Mouse (Mus musculus) liver, embryonic 11.5 days (tissue): ENCODE data around the gene Rnasek. TPM values are rescaled to one million over a fixed set of nuclear protein-coding genes. Genes with fewer than 3 reads are reported as not detected.

ENCODE experiments used
- ATAC-seq: fragments of 200-750 bp; cut with Nextera tagmentation; replicated peaks from 2 replicates; pipeline ENCODE4 v1.8.0; 2017; ENCODE audit warnings: moderate number of reproducible peaks, mild to moderate bottlenecking, moderate TSS enrichment, moderate library complexity; ENCODE audit not compliant: low FRiP score
- DNase-seq: peaks from one replicate; pipeline ENCODE4 v3.0.0-alpha.2; 2017; ENCODE audit warnings: low spot score
- H3K27ac ChIP-seq: fragments of 300-500 bp; sonication (generic); 2 replicates; pipeline ENCODE4 v1.5.1; 2014; ENCODE audit warnings: mild to moderate bottlenecking, low read depth, low read length, control low read depth
- H3K27me3 ChIP-seq: fragments of 300-500 bp; sonication (generic); replicated peaks from 2 replicates; pipeline ENCODE4 v1.6.1; 2014; ENCODE audit warnings: low read length, mixed read lengths; ENCODE audit not compliant: control insufficient read depth, insufficient read depth
- H3K36me3 ChIP-seq: fragments of 300-500 bp; sonication (generic); 2 replicates; pipeline ENCODE4 v1.6.1; 2014; ENCODE audit warnings: mild to moderate bottlenecking, low read length, moderate library complexity, mixed read lengths; ENCODE audit not compliant: control insufficient read depth, insufficient read depth
- H3K4me1 ChIP-seq: fragments of 300-500 bp; sonication (generic); replicated peaks from 2 replicates; pipeline ENCODE4 v1.6.1; 2014; ENCODE audit warnings: low read length, mixed read lengths; ENCODE audit not compliant: control insufficient read depth, insufficient read depth
- H3K4me2 ChIP-seq: fragments of 300-500 bp; sonication (generic); 2 replicates; pipeline ENCODE4 v1.6.1; 2014; ENCODE audit warnings: mild to moderate bottlenecking, control low read depth, moderate library complexity
- H3K4me3 ChIP-seq: fragments of 300-500 bp; sonication (generic); 2 replicates; pipeline ENCODE4 v1.5.1; 2014; ENCODE audit warnings: low read depth, low read length, control low read depth
- H3K9ac ChIP-seq: fragments of 300-500 bp; sonication (generic); 2 replicates; pipeline ENCODE4 v1.6.1; 2014; ENCODE audit warnings: low read depth, low read length, control low read depth
- H3K9me3 ChIP-seq: fragments of 300-500 bp; sonication (generic); 2 replicates; pipeline ENCODE4 v1.6.1; 2016; ENCODE audit warnings: low read length, inconsistent platforms, mixed read lengths; ENCODE audit not compliant: control insufficient read depth
- whole genome bisulfite sequencing: fragments of 180-500 bp; shearing (Covaris S2); extraction: QIAGEN DNeasy Blood & Tissue Kit; methylation state at CpG from one replicate; pipeline ENCODE4 v1.1.7; 2014; 5-methylcytosine and 5-hydroxymethylcytosine counted together
- polyA plus RNA-seq: library from polyadenylated mRNA; unstranded; fragments of >200 nt; fragmentation: Nextera tagmentation; extraction: Ambion mirVana; gene quantifications from 2 replicates; pipeline ENCODE4 v1.2.1, GENCODE M21; 2014

Gene Rnasek
- polyA plus RNA-seq, 1 experiment from 2014 or later, result 188 TPM

DNA sequence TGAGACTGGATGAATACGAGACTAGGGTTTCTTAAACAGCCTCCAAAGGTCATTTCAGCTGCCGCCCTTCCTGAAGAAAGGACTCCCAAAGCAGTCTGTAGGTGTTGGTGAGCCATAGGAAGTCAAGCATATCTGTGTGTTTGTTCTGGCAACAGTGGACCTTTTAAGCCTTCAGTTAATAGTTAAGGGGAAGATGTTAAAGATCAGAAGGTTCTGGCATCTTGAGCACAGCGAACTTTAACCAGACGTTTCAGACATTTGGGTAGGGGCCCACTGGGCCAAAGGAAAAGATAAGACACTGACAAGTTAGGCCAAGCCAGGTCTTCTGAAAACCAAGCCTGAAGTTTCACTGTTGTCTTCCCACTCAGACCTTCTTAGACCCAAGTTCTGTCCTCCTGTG lies 21.6 kb downstream of the Rnasek start:
- Histone ChIP-seq H3K27ac (no peak overlapping the region), H3K4me3 (no peak overlapping the region), H3K4me2 (no peak overlapping the region), H3K36me3 (no peaks in the 10 kb centered on the region), H3K9ac (no peak overlapping the region), H3K27me3 (peaks cover 34% of the 10 kb centered on the region), H3K4me1 (peaks cover 27% of the 10 kb centered on the region), H3K9me3 (no peaks in the 10 kb centered on the region)
- 78% methylated on average over 4 of the region's 4 CpGs for WGBS
- no peak for ATAC-seq
- no peak for DNase-seq

GRCm38 (mm10) chr11:70216103-70216502 lies 23.5 kb downstream of the Rnasek start:
- Histone ChIP-seq H3K9ac (no peak overlapping the region), H3K9me3 (no peaks in the 10 kb centered on the region), H3K36me3 (no peaks in the 10 kb centered on the region), H3K27ac (no peak overlapping the region), H3K4me1 (peaks cover 17% of the 10 kb centered on the region), H3K27me3 (peaks cover 38% of the 10 kb centered on the region), H3K4me2 (no peak overlapping the region), H3K4me3 (no peak overlapping the region)
- ATAC-seq (no peak), DNase-seq (no peak)
- WGBS, result 75% methylated on average over 3 of the region's 3 CpGs

DNA sequence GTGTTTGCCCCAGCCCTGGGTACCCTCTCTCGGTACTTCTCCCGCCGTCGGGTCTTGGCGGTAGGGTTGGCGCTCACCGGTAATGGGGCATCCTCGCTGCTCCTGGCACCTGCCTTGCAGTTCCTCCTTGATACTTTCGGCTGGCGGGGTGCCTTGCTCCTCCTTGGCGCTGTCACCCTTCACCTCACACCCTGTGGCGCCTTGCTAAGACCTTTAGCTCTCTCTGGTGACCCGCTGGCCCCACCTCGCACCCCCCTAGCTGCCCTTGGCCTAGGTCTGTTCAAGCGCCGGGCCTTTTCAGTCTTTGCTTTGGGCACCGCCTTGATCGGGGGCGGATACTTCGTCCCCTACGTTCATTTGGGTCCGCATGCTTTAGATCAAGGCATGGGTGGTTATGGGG lies 24.3 kb downstream of the Rnasek start:
- ATAC-seq, result no peak
- WGBS, result 24% methylated on average over 22 of the region's 22 CpGs
- peak overlapping the region; percentile 73; the same call in 1 of the 2 replicates for H3K4me2 ChIP-seq

DNA sequence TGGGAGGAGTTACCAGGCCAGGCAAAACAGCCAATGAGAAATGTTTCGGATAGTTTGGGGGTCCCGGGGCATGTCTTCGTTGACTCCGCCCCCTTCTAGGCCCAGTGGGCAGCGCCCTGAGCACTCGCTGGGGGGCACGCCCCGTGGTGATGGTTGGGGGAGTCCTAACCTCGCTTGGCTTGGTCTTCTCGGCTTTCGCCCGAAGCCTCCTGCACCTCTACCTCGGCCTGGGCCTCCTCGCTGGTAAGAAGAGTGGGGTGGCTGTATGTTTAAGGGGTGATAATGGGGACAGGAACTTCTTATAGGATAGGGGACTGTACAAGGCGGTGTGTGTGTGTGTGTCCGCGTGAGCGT lies 24.8 kb downstream of the Rnasek start:
- H3K9ac ChIP-seq, result peak overlapping the region; percentile 44
- peak overlapping the region; percentile 73 for H3K4me2 ChIP-seq
- H3K27ac ChIP-seq, result no peak overlapping the region
- ATAC-seq, result no peak
- 5% methylated on average over 18 of the region's 18 CpGs for WGBS
- H3K36me3 ChIP-seq, result no peaks in the 10 kb centered on the region
- no peak for DNase-seq
- peak overlapping the region; percentile 40 for H3K4me3 ChIP-seq
- peaks cover 38% of the 10 kb centered on the region for H3K27me3 ChIP-seq
- H3K4me1 ChIP-seq, result peaks cover 17% of the 10 kb centered on the region
- H3K9me3 ChIP-seq, result no peaks in the 10 kb centered on the region

More for the DNA sequence above, 24.3 kb downstream of the Rnasek start:
- no peak overlapping the region for H3K4me3 ChIP-seq
- no peak for DNase-seq
- no peaks in the 10 kb centered on the region for H3K9me3 ChIP-seq
- H3K27me3 ChIP-seq, result peaks cover 38% of the 10 kb centered on the region
- peaks cover 17% of the 10 kb centered on the region for H3K4me1 ChIP-seq
- no peak overlapping the region for H3K27ac ChIP-seq
- H3K36me3 ChIP-seq, result no peaks in the 10 kb centered on the region
- no peak overlapping the region for H3K9ac ChIP-seq

DNA sequence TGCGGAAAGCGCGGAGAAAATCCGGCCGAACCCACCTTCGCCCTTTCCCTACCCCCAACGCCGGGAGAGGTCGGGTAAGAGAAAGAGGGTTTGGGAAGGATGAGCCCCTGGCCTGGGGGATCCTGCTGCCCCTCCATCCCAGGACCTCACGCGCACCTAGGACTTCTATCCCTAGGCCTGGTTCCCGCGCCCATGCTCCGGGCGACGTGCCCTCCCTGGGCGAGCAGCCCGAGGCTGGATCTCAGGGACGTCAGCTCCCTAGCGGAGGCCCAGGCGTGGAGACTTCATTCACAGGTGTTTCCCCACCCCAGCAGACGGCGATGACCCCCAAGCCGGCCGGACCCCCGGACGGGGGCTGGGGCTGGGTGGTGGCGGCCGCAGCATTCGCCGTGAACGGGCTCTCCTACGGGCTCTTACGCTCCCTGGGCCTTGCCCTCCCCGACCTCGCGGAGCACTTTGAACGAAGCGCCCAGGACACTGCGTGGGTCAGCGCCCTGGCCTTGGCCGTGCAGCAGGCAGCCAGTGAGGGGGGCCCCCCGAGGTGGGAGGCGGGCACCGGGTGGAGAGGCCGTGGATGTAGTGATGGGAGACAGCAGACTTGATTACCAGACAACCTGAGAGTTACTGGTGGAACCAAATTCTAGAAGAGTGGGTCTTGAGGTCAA lies 25.3 kb downstream of the Rnasek start:
- no peak overlapping the region for H3K27ac ChIP-seq
- H3K9ac ChIP-seq, result peak overlapping the region; percentile 44
- peak overlapping the region; percentile 40 for H3K4me3 ChIP-seq
- H3K9me3 ChIP-seq, result no peaks in the 10 kb centered on the region
- ATAC-seq (peak; percentile 40; the same call in 1 of the 2 replicates), DNase-seq (peak; percentile 59)
- no peaks in the 10 kb centered on the region for H3K36me3 ChIP-seq
- H3K27me3 ChIP-seq, result peaks cover 38% of the 10 kb centered on the region
- H3K4me2 ChIP-seq, result peak overlapping the region; percentile 73
- H3K4me1 ChIP-seq, result peaks cover 17% of the 10 kb centered on the region
- 3% methylated on average over 46 of the region's 46 CpGs for WGBS

GRCm38 (mm10) chr11:70213736-70214135 lies 25.9 kb downstream of the Rnasek start:
- H3K27me3 ChIP-seq, result peaks cover 38% of the 10 kb centered on the region
- peak overlapping the region; percentile 40 for H3K4me3 ChIP-seq
- WGBS, result 10% methylated on average over 26 of the region's 26 CpGs
- no peak for ATAC-seq
- no peak for DNase-seq
- H3K9ac ChIP-seq, result no peak overlapping the region
- H3K27ac ChIP-seq, result no peak overlapping the region
- H3K4me2 ChIP-seq, result peak overlapping the region; percentile 73
- no peaks in the 10 kb centered on the region for H3K9me3 ChIP-seq
- peaks cover 13% of the 10 kb centered on the region for H3K4me1 ChIP-seq
- no peaks in the 10 kb centered on the region for H3K36me3 ChIP-seq

GRCm38 (mm10) chr11:70212896-70213295 lies 26.7 kb downstream of the Rnasek start:
- ATAC-seq (no peak), DNase-seq (no peak)
- H3K9ac ChIP-seq, result no peak overlapping the region
- H3K27ac ChIP-seq, result no peak overlapping the region
- WGBS, result 12% methylated on average over 9 of the region's 9 CpGs
- peaks cover 38% of the 10 kb centered on the region for H3K27me3 ChIP-seq
- no peaks in the 10 kb centered on the region for H3K36me3 ChIP-seq
- peaks cover 12% of the 10 kb centered on the region for H3K4me1 ChIP-seq
- 0 out of 2 replicates have a peak overlapping the region, but pooled peaks have one; percentile 5 for H3K4me2 ChIP-seq
- H3K4me3 ChIP-seq, result no peak overlapping the region
- H3K9me3 ChIP-seq, result no peaks in the 10 kb centered on the region

DNA sequence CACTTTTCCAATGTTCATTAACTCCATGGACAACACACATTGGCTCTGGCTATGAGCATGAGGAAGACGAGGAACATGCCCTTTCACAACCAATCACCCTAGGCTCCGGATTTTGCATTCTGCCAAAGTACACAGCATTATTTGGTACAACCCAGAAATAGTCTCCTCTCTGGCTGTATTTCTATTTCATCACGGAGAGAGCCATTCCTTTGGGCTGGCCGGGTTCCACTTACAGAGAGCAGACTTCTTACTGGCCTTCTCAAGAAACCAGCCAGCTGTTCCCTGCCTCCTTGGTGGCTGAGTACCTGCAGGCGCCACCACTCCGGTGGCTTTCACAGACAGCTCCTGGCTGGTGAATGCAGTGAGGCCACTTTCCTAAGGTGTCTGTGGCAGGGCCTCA lies 27.2 kb downstream of the Rnasek start, which contains the start of gene Slc16a11:
Gene Slc16a11, plus strand, starts transcription at position 330 of the 400 bp plus-strand sequence.
- Histone ChIP-seq H3K9ac (no peak within 1 kb of the TSS), H3K27ac (no peak within 1 kb of the TSS), H3K4me3 (no peak within 1 kb of the TSS), H3K9me3 (no peaks in the 10 kb centered on the region), H3K27me3 (peaks cover 38% of the 10 kb centered on the region), H3K36me3 (no peaks in the 10 kb centered on the region), H3K4me2 (peak within 1 kb of the TSS; percentile 73; the same call in 1 of the 2 replicates), H3K4me1 (peaks cover 12% of the 10 kb centered on the region)
- DNase-seq (no peak), ATAC-seq (no peak)
- WGBS, result 65% methylated on average over 6 of the region's 6 CpGs

DNA sequence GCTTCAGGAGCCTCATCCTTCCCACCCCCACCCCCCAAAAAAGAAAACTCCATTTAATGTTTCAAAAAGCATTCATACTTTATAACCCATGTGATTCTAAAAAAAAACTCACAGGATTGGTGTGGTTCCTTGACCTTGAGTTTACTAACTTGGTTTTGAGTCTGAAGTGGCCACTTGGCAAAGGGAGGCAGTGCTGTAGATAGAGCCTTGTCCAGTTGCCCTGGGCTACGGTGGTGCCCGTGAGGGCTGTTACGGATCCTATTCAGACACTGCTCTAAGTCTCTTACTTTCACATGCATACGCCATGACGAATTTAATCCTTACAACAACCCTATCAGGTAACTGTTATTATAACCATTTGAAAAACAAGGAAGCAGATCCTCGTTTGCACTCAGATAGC lies 27.7 kb downstream of the Rnasek start:
- 81% methylated on average over 6 of the region's 6 CpGs for WGBS
- DNase-seq, result no peak
- ATAC-seq, result no peak
- H3K9ac ChIP-seq, result no peak overlapping the region
- no peaks in the 10 kb centered on the region for H3K36me3 ChIP-seq
- H3K27me3 ChIP-seq, result peaks cover 38% of the 10 kb centered on the region
- H3K9me3 ChIP-seq, result no peaks in the 10 kb centered on the region
- no peak overlapping the region for H3K4me2 ChIP-seq
- H3K27ac ChIP-seq, result no peak overlapping the region
- no peak overlapping the region for H3K4me3 ChIP-seq
- H3K4me1 ChIP-seq, result peaks cover 12% of the 10 kb centered on the region
